Mouse (Mus musculus) kidney, embryonic 15.5 days (tissue): ENCODE results near the gene Slc35d2. TPM values are rescaled to one million over a fixed set of nuclear protein-coding genes. Genes with fewer than 3 reads are reported as not detected.

Source experiments
- ATAC-seq: fragments of 200-750 bp; cut with Nextera tagmentation; replicated peaks from 2 replicates; pipeline ENCODE4 v1.8.0; 2017; ENCODE audit warnings: moderate TSS enrichment; ENCODE audit not compliant: low FRiP score
- H3K27ac ChIP-seq: fragments of 300-500 bp; sonication (generic); 2 replicates; pipeline ENCODE4 v1.5.1; 2015; ENCODE audit warnings: mild to moderate bottlenecking, inconsistent platforms
- H3K27me3 ChIP-seq: fragments of 300-500 bp; sonication (generic); 2 replicates; pipeline ENCODE4 v1.6.1; 2015; ENCODE audit warnings: inconsistent platforms
- H3K36me3 ChIP-seq: fragments of 300-500 bp; sonication (generic); 2 replicates; pipeline ENCODE4 v1.6.1; 2015; ENCODE audit warnings: inconsistent platforms
- H3K4me1 ChIP-seq: fragments of 300-500 bp; sonication (generic); 2 replicates; pipeline ENCODE4 v1.6.1; 2015; ENCODE audit warnings: inconsistent platforms
- H3K4me2 ChIP-seq: fragments of 300-500 bp; sonication (generic); 2 replicates; pipeline ENCODE4 v1.6.1; 2015; ENCODE audit warnings: moderate library complexity, mild to moderate bottlenecking, inconsistent platforms
- H3K4me3 ChIP-seq: fragments of 300-500 bp; sonication (generic); replicated peaks from 2 replicates; pipeline ENCODE4 v1.5.1; 2015; ENCODE audit warnings: mild to moderate bottlenecking, inconsistent platforms
- H3K9ac ChIP-seq: fragments of 300-500 bp; sonication (generic); 2 replicates; pipeline ENCODE4 v1.6.1; 2015; ENCODE audit warnings: mild to moderate bottlenecking, inconsistent platforms
- H3K9me3 ChIP-seq: fragments of 300-500 bp; sonication (generic); replicated peaks from 2 replicates; pipeline ENCODE4 v1.6.1; 2016; ENCODE audit warnings: inconsistent platforms
- whole genome bisulfite sequencing: fragments of 180-500 bp; shearing (Covaris S2); methylation state at CpG from one replicate; pipeline ENCODE4 v1.1.7; 2015; ENCODE audit warnings: mixed read lengths; 5-methylcytosine and 5-hydroxymethylcytosine counted together
- polyA plus RNA-seq: library from polyadenylated mRNA; unstranded; fragments of >200 nt; fragmentation: Nextera tagmentation; extraction: Ambion mirVana; gene quantifications from 2 replicates; pipeline ENCODE4 v1.2.1, GENCODE M21; 2015

Gene Slc35d2
- polyA plus RNA-seq: 3.9 and 4.7 TPM in 2 replicates

DNA sequence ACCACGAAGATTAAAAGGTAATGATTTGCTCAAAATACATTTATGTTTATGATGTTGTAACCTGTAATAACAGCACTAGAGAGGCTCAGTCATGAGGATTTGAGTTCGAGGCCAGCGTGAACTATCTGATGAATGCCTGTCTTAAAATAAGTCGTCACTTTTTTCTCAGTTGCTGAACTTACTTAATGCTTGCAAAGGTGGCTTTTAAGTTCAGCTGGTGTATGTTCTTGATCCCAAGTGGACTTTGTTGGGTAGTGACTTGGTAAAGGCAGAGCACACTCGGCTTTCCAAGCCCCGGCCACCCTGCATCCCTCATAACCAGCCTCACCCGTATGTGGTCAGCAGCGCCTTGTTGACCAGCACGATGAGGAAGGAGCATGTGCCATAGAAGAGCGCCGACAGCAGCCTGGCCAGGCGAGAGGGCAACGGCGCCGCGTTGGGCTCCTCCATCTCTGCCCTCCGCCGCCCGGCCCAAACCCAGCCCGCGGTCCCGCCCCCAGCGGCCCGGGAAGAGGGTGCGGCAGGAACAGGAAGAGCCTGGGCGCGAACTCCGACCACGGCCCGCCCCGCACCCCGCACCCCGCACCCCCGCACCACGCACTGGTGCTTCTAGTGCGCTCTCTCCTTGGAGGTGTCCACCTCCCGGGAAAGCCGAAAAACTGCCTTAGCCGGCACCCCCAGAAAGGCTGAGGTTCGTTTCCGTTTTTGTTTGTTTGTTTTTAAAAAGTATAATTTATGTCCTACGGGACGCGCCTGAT, at the start of gene Slc35d2:
Slc35d2 (minus strand) TSS at position 511 of the 758 bp plus-strand sequence.
- peak; percentile 90 for ATAC-seq
- peak within 1 kb of the TSS; percentile 81 for H3K27ac ChIP-seq
- peak within 1 kb of the TSS; percentile 66 for H3K4me3 ChIP-seq
- H3K36me3 ChIP-seq: peaks cover 12% of the 10 kb centered on the region
- WGBS: 7% methylated on average over 44 of the region's 44 CpGs
- H3K4me1 ChIP-seq: peaks cover 13% of the 10 kb centered on the region
- H3K4me2 ChIP-seq: peak within 1 kb of the TSS; percentile 87
- peak within 1 kb of the TSS; percentile 69 for H3K9ac ChIP-seq
- no peaks in the 10 kb centered on the region for H3K27me3 ChIP-seq
- no peaks in the 10 kb centered on the region for H3K9me3 ChIP-seq

- H3K4me3 ChIP-seq: no peak overlapping the region
- ATAC-seq: no peak
Observed at GRCm38 (mm10) chr13:64178000-64178399, 48.8 kb upstream of the Slc35d2 start.

GRCm38 (mm10) chr13:64169746-64170145, 40.6 kb upstream of the Slc35d2 start:
- no peak overlapping the region for H3K4me2 ChIP-seq
- WGBS: 98% methylated on average over 25 of the region's 25 CpGs
- peaks cover 83% of the 10 kb centered on the region for H3K36me3 ChIP-seq
- no peak overlapping the region for H3K9ac ChIP-seq
- no peak overlapping the region for H3K27ac ChIP-seq
- no peak overlapping the region for H3K4me3 ChIP-seq
- no peaks in the 10 kb centered on the region for H3K27me3 ChIP-seq
- ATAC-seq: no peak
- no peaks in the 10 kb centered on the region for H3K4me1 ChIP-seq
- H3K9me3 ChIP-seq: peaks cover 49% of the 10 kb centered on the region

More at GRCm38 (mm10) chr13:64178000-64178399, 48.8 kb upstream of the Slc35d2 start:
- H3K4me2 ChIP-seq: no peak overlapping the region
- no peaks in the 10 kb centered on the region for H3K9me3 ChIP-seq
- WGBS: 84% methylated on average over 7 of the region's 7 CpGs
- no peak overlapping the region for H3K9ac ChIP-seq
- H3K27me3 ChIP-seq: no peaks in the 10 kb centered on the region
- no peaks in the 10 kb centered on the region for H3K4me1 ChIP-seq
- H3K36me3 ChIP-seq: peaks cover 74% of the 10 kb centered on the region
- H3K27ac ChIP-seq: no peak overlapping the region

DNA sequence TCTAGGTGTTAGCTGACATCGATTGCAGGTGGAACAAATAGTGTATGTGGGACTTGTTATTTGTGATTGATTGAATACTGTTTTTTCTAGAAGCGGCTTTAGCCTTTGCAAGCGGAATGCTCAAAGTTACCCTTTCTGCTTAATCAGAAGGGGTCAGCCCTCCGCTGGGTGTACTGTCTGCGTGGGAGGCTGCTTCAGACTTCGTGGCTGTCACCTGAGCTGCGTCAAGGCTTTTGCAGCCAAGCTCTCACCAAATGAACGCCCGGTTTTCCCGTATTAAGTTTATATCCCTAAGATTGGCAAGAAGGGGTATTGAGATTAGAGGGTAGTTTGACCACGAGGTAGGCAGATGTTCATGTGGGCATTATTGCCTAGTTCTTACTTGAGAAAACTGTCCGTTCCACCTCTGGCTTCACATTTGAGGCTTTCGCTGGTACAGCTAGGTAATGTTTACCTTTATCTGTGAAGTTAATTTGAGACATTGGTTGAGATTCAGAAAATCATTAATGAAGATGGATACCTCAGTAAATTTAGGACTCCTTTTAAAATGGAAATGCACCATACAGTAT, 34.1 kb upstream of the Slc35d2 start:
- Histone ChIP-seq H3K27ac (no peak overlapping the region), H3K9ac (peak overlapping the region; percentile 71), H3K27me3 (peaks cover 18% of the 10 kb centered on the region; the same call in 1 of the 2 replicates), H3K4me2 (peak overlapping the region; percentile 95), H3K4me1 (peaks cover 17% of the 10 kb centered on the region), H3K9me3 (peaks cover 12% of the 10 kb centered on the region), H3K36me3 (peaks cover 23% of the 10 kb centered on the region), H3K4me3 (peak overlapping the region; percentile 71)
- 23% methylated on average over 13 of the region's 13 CpGs for WGBS
- ATAC-seq: no peak

- peaks cover 20% of the 10 kb centered on the region; the same call in 1 of the 2 replicates for H3K27me3 ChIP-seq
- peaks cover 20% of the 10 kb centered on the region for H3K36me3 ChIP-seq
- H3K9me3 ChIP-seq: peaks cover 9% of the 10 kb centered on the region; the same call in 1 of the 2 replicates
- peaks cover 17% of the 10 kb centered on the region for H3K4me1 ChIP-seq
- peak overlapping the region; percentile 71 for H3K4me3 ChIP-seq
- peak overlapping the region; percentile 71 for H3K9ac ChIP-seq
- peak overlapping the region; percentile 95 for H3K4me2 ChIP-seq
- no peak overlapping the region for H3K27ac ChIP-seq
- peak; percentile 5; the same call in 1 of the 2 replicates for ATAC-seq
- WGBS: 1% methylated on average over 14 of the region's 14 CpGs
Observed at GRCm38 (mm10) chr13:64162626-64163025, 33.5 kb upstream of the Slc35d2 start.

GRCm38 (mm10) chr13:64161916-64162611, 32.9 kb upstream of the Slc35d2 start:
- Histone ChIP-seq H3K4me3 (peak overlapping the region; percentile 71), H3K27me3 (peaks cover 20% of the 10 kb centered on the region; the same call in 1 of the 2 replicates), H3K27ac (peak overlapping the region; percentile 88), H3K9me3 (peaks cover 6% of the 10 kb centered on the region; the same call in 1 of the 2 replicates), H3K36me3 (peaks cover 17% of the 10 kb centered on the region; the same call in 1 of the 2 replicates), H3K4me2 (peak overlapping the region; percentile 95), H3K9ac (peak overlapping the region; percentile 71), H3K4me1 (peaks cover 17% of the 10 kb centered on the region)
- under 1% methylated on average over 71 of the region's 71 CpGs for WGBS
- peak; percentile 77 for ATAC-seq

GRCm38 (mm10) chr13:64161548-64161915, 32.4 kb upstream of the Slc35d2 start, which contains the start of gene Habp4:
Gene Habp4, plus strand, starts transcription at chr13:64161824.
- Histone ChIP-seq H3K27ac (peak within 1 kb of the TSS; percentile 88), H3K4me3 (peak within 1 kb of the TSS; percentile 71), H3K4me2 (peak within 1 kb of the TSS; percentile 95), H3K27me3 (peaks cover 20% of the 10 kb centered on the region; the same call in 1 of the 2 replicates), H3K9me3 (peaks cover 3% of the 10 kb centered on the region; the same call in 1 of the 2 replicates), H3K9ac (peak within 1 kb of the TSS; percentile 71), H3K4me1 (peaks cover 17% of the 10 kb centered on the region), H3K36me3 (peaks cover 13% of the 10 kb centered on the region; the same call in 1 of the 2 replicates)
- ATAC-seq: peak; percentile 99
- WGBS: under 1% methylated on average over 31 of the region's 31 CpGs

DNA sequence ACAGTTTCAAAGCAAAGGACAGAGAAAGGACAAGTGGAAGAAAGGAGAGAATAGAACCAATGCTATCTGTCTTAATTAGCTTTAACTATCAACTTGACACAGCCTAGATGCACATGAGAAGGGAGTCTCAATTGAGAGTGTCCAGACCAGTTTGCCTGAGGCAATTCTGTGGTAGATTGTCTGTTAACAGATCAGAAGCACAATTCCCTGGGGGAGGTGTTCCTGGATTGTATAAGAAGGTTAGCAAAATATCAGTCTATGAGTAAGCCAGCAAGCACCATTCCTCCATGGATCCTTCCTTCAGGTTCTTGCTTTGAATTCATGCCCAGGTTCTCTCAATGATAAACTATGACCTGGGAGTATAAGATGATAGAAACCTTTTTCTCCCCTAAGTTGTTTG, 27.8 kb upstream of the Slc35d2 start:
- peaks cover 21% of the 10 kb centered on the region for H3K4me1 ChIP-seq
- H3K27me3 ChIP-seq: peaks cover 20% of the 10 kb centered on the region; the same call in 1 of the 2 replicates
- no peaks in the 10 kb centered on the region for H3K9me3 ChIP-seq
- no peak overlapping the region for H3K4me3 ChIP-seq
- no peak overlapping the region for H3K27ac ChIP-seq
- no peak overlapping the region for H3K4me2 ChIP-seq
- H3K9ac ChIP-seq: no peak overlapping the region
- no peaks in the 10 kb centered on the region for H3K36me3 ChIP-seq
- ATAC-seq: no peak

GRCm38 (mm10) chr13:64155171-64155571, 26.0 kb upstream of the Slc35d2 start:
- H3K36me3 ChIP-seq: no peaks in the 10 kb centered on the region
- H3K27me3 ChIP-seq: peaks cover 14% of the 10 kb centered on the region; the same call in 1 of the 2 replicates
- H3K4me1 ChIP-seq: peaks cover 29% of the 10 kb centered on the region
- no peaks in the 10 kb centered on the region for H3K9me3 ChIP-seq
- ATAC-seq: no peak
- peak overlapping the region; percentile 45 for H3K27ac ChIP-seq
- no peak overlapping the region for H3K9ac ChIP-seq
- H3K4me3 ChIP-seq: no peak overlapping the region
- peak overlapping the region; percentile 5; the same call in 1 of the 2 replicates for H3K4me2 ChIP-seq
- 18% methylated on average over 1 of the region's 1 CpGs for WGBS

- peak overlapping the region; percentile 45; the same call in 1 of the 2 replicates for H3K27ac ChIP-seq
- no peaks in the 10 kb centered on the region for H3K36me3 ChIP-seq
- no peaks in the 10 kb centered on the region for H3K9me3 ChIP-seq
- peak overlapping the region; percentile 5; the same call in 1 of the 2 replicates for H3K4me2 ChIP-seq
- H3K4me3 ChIP-seq: no peak overlapping the region
- peaks cover 34% of the 10 kb centered on the region for H3K4me1 ChIP-seq
- peaks cover 10% of the 10 kb centered on the region; the same call in 1 of the 2 replicates for H3K27me3 ChIP-seq
- H3K9ac ChIP-seq: no peak overlapping the region
- WGBS: 70% methylated on average over 2 of the region's 2 CpGs
- ATAC-seq: no peak
Observed at GRCm38 (mm10) chr13:64154651-64155050, 25.5 kb upstream of the Slc35d2 start.

GRCm38 (mm10) chr13:64153751-64154267, 24.6 kb upstream of the Slc35d2 start:
- 1% methylated on average over 18 of the region's 18 CpGs for WGBS
- ATAC-seq: peak; percentile 57
- Histone ChIP-seq H3K27ac (peak overlapping the region; percentile 96), H3K4me2 (peak overlapping the region; percentile 95), H3K4me1 (peaks cover 34% of the 10 kb centered on the region), H3K4me3 (peak overlapping the region; percentile 96), H3K9me3 (no peaks in the 10 kb centered on the region), H3K9ac (0 out of 2 replicates have a peak overlapping the region, but pooled peaks have one; percentile 17), H3K36me3 (no peaks in the 10 kb centered on the region), H3K27me3 (peaks cover 5% of the 10 kb centered on the region; the same call in 1 of the 2 replicates)
